Mouse (Mus musculus) cerebellum, adult 11 months (tissue): ENCODE results near the gene Arhgap9.

Source experiments
- DNase-seq: peaks from one replicate; pipeline ENCODE4 v3.0.0; 2022

The Arhgap9 gene

GRCm38 (mm10) chr10:127321621-127322020 lies at the start of gene Arhgap9:
Gene Arhgap9 (plus strand): TSS chr10:127321964.
- no peak for DNase-seq

GRCm38 (mm10) chr10:127272371-127272770 lies 49.4 kb upstream of the Arhgap9 start:
- no peak for DNase-seq

- no peak for DNase-seq
These were observed 47.3 kb upstream of the Arhgap9 start for GRCm38 (mm10) chr10:127274261-127275022.

- no peak for DNase-seq
These were observed 42.0 kb upstream of the Arhgap9 start for GRCm38 (mm10) chr10:127279730-127280129.

GRCm38 (mm10) chr10:127281316-127281715 lies 40.4 kb upstream of the Arhgap9 start:
- no peak for DNase-seq

GRCm38 (mm10) chr10:127282620-127283215 lies 39.0 kb upstream of the Arhgap9 start:
- DNase-seq, result no peak

GRCm38 (mm10) chr10:127284105-127284622 lies 37.6 kb upstream of the Arhgap9 start:
- DNase-seq, result no peak

GRCm38 (mm10) chr10:127284724-127285500 lies 36.9 kb upstream of the Arhgap9 start:
- DNase-seq, result no peak

- DNase-seq, result peak; percentile 22
These were observed 36.1 kb upstream of the Arhgap9 start for GRCm38 (mm10) chr10:127285644-127286043.

- DNase-seq, result peak; percentile 29
These were observed 35.6 kb upstream of the Arhgap9 start for GRCm38 (mm10) chr10:127286194-127286593.

GRCm38 (mm10) chr10:127286730-127287129 lies 35.0 kb upstream of the Arhgap9 start:
- DNase-seq, result peak; percentile 42

- DNase-seq, result peak; percentile 31
These were observed 34.4 kb upstream of the Arhgap9 start for GRCm38 (mm10) chr10:127287271-127287935.

- no peak for DNase-seq
These were observed 33.8 kb upstream of the Arhgap9 start for GRCm38 (mm10) chr10:127287936-127288293.

- DNase-seq, result no peak
These were observed 33.4 kb upstream of the Arhgap9 start for GRCm38 (mm10) chr10:127288328-127288799.

GRCm38 (mm10) chr10:127288800-127289572 lies 32.8 kb upstream of the Arhgap9 start, which contains the start of gene Mbd6:
Gene Mbd6 (minus strand): TSS chr10:127289018.
- DNase-seq, result peak; percentile 91

GRCm38 (mm10) chr10:127289573-127290191 lies 32.1 kb upstream of the Arhgap9 start:
- DNase-seq, result peak; percentile 80

- DNase-seq, result peak; percentile 100
These were observed 31.3 kb upstream of the Arhgap9 start for GRCm38 (mm10) chr10:127290307-127290929.

GRCm38 (mm10) chr10:127290930-127291880 lies 30.6 kb upstream of the Arhgap9 start:
- DNase-seq, result peak; percentile 28

- DNase-seq, result no peak
These were observed 29.7 kb upstream of the Arhgap9 start for GRCm38 (mm10) chr10:127291881-127292638.
